11 mouse cellular contexts compared by ENCODE assay signal in genomic region chr6:105676637-105677036, GRCm38 (mm10). TPM values are rescaled to one million over a fixed set of nuclear protein-coding genes. Genes with fewer than 3 reads are reported as not detected.
DNase-seq lines count a peak whose midpoint lies in the region; ATAC-seq lines count a peak whose summit lies in the region.
"Had no signal": no experiment of that assay in that cellular context is flagged by ENCODE, and none has a peak within 500 bp of the region (broad histone marks: within the 10 kb centered on the region; RNA-seq: fewer than 3 reads in every experiment).

No protein-coding gene starts in this region.

- H3K9me3 ChIP-seq in heart, embryonic 10.5 days: no peaks in the 10 kb centered on the region
- no peaks in the 10 kb centered on the region for H3K9me3 ChIP-seq in embryonic facial prominence, embryonic 10.5 days
- no peaks in the 10 kb centered on the region for H3K9me3 ChIP-seq in midbrain, embryonic 11.5 days (ENCODE audit: control insufficient read depth, low read length)

- WGBS in heart, embryonic 10.5 days: 41% methylated on average over 5 of the region's 5 CpGs
- 14% methylated on average over 5 of the region's 5 CpGs for WGBS in embryonic facial prominence, embryonic 10.5 days
- WGBS in midbrain, embryonic 11.5 days: 35% methylated on average over 5 of the region's 5 CpGs

- H3K4me1 ChIP-seq in heart, embryonic 10.5 days: peaks cover 8% of the 10 kb centered on the region; the same call in 1 of the 2 replicates
- peaks cover 20% of the 10 kb centered on the region for H3K4me1 ChIP-seq in embryonic facial prominence, embryonic 10.5 days
- H3K4me1 ChIP-seq in midbrain, embryonic 11.5 days (ENCODE audit: control insufficient read depth, insufficient read depth, low read length): peaks cover 4% of the 10 kb centered on the region

- intact Hi-C loops in heart, postnatal 14 days (cut with DNase I): no loop called here
- intact Hi-C loops in left cerebral cortex, postnatal 25 days (cut with DNase I): loop anchor here (10.0 kb wide), 3 partner anchors 192 to 1202 kb away; no protein-coding TSS in a partner anchor

- peak overlapping the region; percentile 54; the same call in 1 of the 2 replicates for H3K4me3 ChIP-seq in heart, embryonic 10.5 days
- peak overlapping the region; percentile 59 for H3K4me3 ChIP-seq in embryonic facial prominence, embryonic 10.5 days
- peak overlapping the region; percentile 43 for H3K4me3 ChIP-seq in midbrain, embryonic 11.5 days (ENCODE audit: low read depth, low read length)

- no peak overlapping the region for H3K27ac ChIP-seq in heart, embryonic 10.5 days
- H3K27ac ChIP-seq in embryonic facial prominence, embryonic 10.5 days (replicated peaks): no peak overlapping the region
- no peak overlapping the region for H3K27ac ChIP-seq in midbrain, embryonic 11.5 days (ENCODE audit: low read depth, low read length)

- no peak overlapping the region for H3K9ac ChIP-seq in midbrain, embryonic 11.5 days (ENCODE audit: low read length)

- no peak for ATAC-seq in midbrain, embryonic 11.5 days (ENCODE audit: low FRiP score)
- ATAC-seq in granulocyte monocyte progenitor cell, adult 5-6 weeks (replicated peaks; ENCODE audit: poor library complexity, severe bottlenecking): no peak
- ATAC-seq: lung, postnatal 0 days had no signal

- no peak for DNase-seq in heart, embryonic 10.5 days (ENCODE audit: low spot score)
- DNase-seq in heart, postnatal 14 days: no peak
- DNase-seq in embryonic facial prominence, embryonic 10.5 days (ENCODE audit: low spot score): no peak
- peak; percentile 55 for DNase-seq in forelimb bud, embryonic 11.5 days (ENCODE audit: low read depth, low spot score)
- DNase-seq in midbrain, embryonic 11.5 days (ENCODE audit: low spot score, missing footprints): no peak
- no peak for DNase-seq in ovary, postnatal 10 days (ENCODE audit: low spot score)
- no peak for DNase-seq in left cerebral cortex, postnatal 25 days (ENCODE audit: low spot score in 2 of 2)
- DNase-seq: gastrocnemius, postnatal 14 days; layer of hippocampus, adult 9-11 months had no signal

- no peaks in the 10 kb centered on the region for H3K36me3 ChIP-seq in heart, embryonic 10.5 days
- H3K36me3 ChIP-seq in embryonic facial prominence, embryonic 10.5 days (replicated peaks): no peaks in the 10 kb centered on the region
- no peaks in the 10 kb centered on the region for H3K36me3 ChIP-seq in midbrain, embryonic 11.5 days (ENCODE audit: control insufficient read depth, insufficient read depth, low read length)

- H3K27me3 ChIP-seq in heart, embryonic 10.5 days (ENCODE audit: insufficient read depth, poor library complexity, severe bottlenecking): peaks cover 45% of the 10 kb centered on the region
- H3K27me3 ChIP-seq in embryonic facial prominence, embryonic 10.5 days (replicated peaks; ENCODE audit: low read depth, poor library complexity, severe bottlenecking): peaks cover 74% of the 10 kb centered on the region
- H3K27me3 ChIP-seq in midbrain, embryonic 11.5 days (ENCODE audit: control insufficient read depth, insufficient read depth, low read length): peaks cover 28% of the 10 kb centered on the region

- peak overlapping the region; percentile 77 for H3K4me2 ChIP-seq in midbrain, embryonic 11.5 days

RNA-seq across cellular contexts. Expression of gene Cntn4, which starts 0.8 kb away (rescaled TPM):
- polyA plus RNA-seq in heart, embryonic 10.5 days (2016; fragmentation: Nextera tagmentation; extraction: Ambion mirVana): 0.26 and 0.48 TPM in 2 replicates
- total RNA-seq in heart, postnatal 14 days (2021): not detected
- 0.72 TPM in 1 of 2 replicates, not detected in the other for polyA plus RNA-seq in embryonic facial prominence, embryonic 10.5 days (2016; fragmentation: Nextera tagmentation; extraction: Ambion mirVana)
- polyA plus RNA-seq in midbrain, embryonic 11.5 days (2014; fragmentation: Nextera tagmentation; extraction: Ambion mirVana): 1.4 and 2.0 TPM in 2 replicates
- total RNA-seq in granulocyte monocyte progenitor cell, adult 5-6 weeks (2014; fragmentation: Nextera tagmentation): not detected in 2 replicates
- total RNA-seq in granulocyte monocyte progenitor cell, adult 5-6 weeks (2017): not detected in 2 replicates
- total RNA-seq in left cerebral cortex, postnatal 25 days (2021): 10 to 100 TPM; 48.1 to 59.1 TPM

Comparison
In these comparisons a context has a peak if more than half of its experiments do, and no peak if none do; other contexts are left out.
1. RNA of gene Cntn4, which starts 0.8 kb away (total RNA-seq): 48.1 to 59.1 TPM in left cerebral cortex, postnatal 25 days; not detected in heart, postnatal 14 days and not detected in granulocyte monocyte progenitor cell, adult 5-6 weeks; every median in the first group is over 10 times any median in the second.
2. Peak in every context shown above with its lines, with median percentiles within 50 percentile points of each other: H3K4me3 ChIP-seq.